Mouse (Mus musculus) CH12.LX (cell line): ENCODE data around the gene Cdh23.

ENCODE experiments used
- CHD1 ChIP-seq: IDR thresholded peaks from 2 replicates; pipeline ENCODE4 v1.6.1; 2012; ENCODE audit warnings: low read depth, low read length, improper control_type of control experiment, inconsistent platforms
- CTCF ChIP-seq, 2 experiments: IDR thresholded peaks in 1 of 2; conservative IDR thresholded peaks in 1 of 2; 2 replicates each; pipeline ENCODE4 v1.5.1; 2011 to 2012; ENCODE audit warnings: low read depth in 2 of 2, low read length in 2 of 2, improper control_type of control experiment in 1 of 2, inconsistent platforms in 1 of 2, mild to moderate bottlenecking in 1 of 2, moderate library complexity in 1 of 2
- ELF1 ChIP-seq: IDR thresholded peaks from 2 replicates; pipeline ENCODE4 v1.6.1; 2014; ENCODE audit warnings: low read depth, mild to moderate bottlenecking, inconsistent platforms, low read length, improper control_type of control experiment
- EP300 ChIP-seq: IDR thresholded peaks from 2 replicates; pipeline ENCODE4 v1.6.1; 2011; ENCODE audit warnings: low read length, improper control_type of control experiment
- MYC ChIP-seq: IDR thresholded peaks from 2 replicates; pipeline ENCODE4 v1.6.1; 2011; ENCODE audit warnings: low read depth, mild to moderate bottlenecking, improper control_type of control experiment, low read length
- PAX5 ChIP-seq: IDR thresholded peaks from 2 replicates; pipeline ENCODE4 v1.6.1; 2012; ENCODE audit warnings: low read length, inconsistent platforms, mixed read lengths
- POLR2A ChIP-seq: IDR thresholded peaks from 2 replicates; pipeline ENCODE4 v1.6.1; 2011; ENCODE audit warnings: low read depth, mild to moderate bottlenecking, improper control_type of control experiment, low read length
- SIN3A ChIP-seq: IDR thresholded peaks from 2 replicates; pipeline ENCODE4 v1.6.1; 2012; ENCODE audit warnings: low read length, improper control_type of control experiment, inconsistent platforms
- UBTF ChIP-seq: IDR thresholded peaks from 2 replicates; pipeline ENCODE4 v1.6.1; 2012; ENCODE audit warnings: low read depth, mild to moderate bottlenecking, inconsistent platforms, low read length, improper control_type of control experiment, moderate library complexity
- USF1 ChIP-seq: IDR thresholded peaks from 2 replicates; pipeline ENCODE4 v1.6.1; 2014; ENCODE audit warnings: low read depth, mild to moderate bottlenecking, inconsistent platforms, low read length, improper control_type of control experiment
- USF2 ChIP-seq: conservative IDR thresholded peaks from 2 replicates; pipeline ENCODE4 v1.6.1; 2011; ENCODE audit warnings: low read depth, low read length, improper control_type of control experiment

DNA sequence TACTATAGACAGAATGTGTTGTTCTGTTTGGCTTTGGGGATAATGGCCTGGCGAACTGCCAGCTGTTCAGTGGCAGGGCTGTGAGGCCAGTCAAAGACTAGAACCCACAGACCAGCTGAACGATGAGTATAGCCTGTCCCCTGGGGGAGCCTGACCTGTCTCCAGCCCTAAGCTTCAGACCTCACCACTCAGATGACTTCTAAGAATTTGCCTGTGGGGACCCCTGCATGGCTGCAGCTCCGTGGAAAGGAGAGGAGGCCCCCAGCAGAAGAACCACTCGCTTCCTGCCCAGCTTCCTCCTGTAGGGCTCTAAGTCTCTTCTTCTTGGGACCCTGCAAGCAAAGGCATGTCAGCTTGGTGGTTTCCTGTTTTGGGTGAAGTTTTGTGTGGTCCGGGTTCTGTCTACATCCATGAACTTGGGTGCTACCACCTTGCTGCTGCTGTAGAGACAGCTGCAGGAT lies 325.7 kb downstream of the Cdh23 start:
- TF ChIP-seq UBTF (no peak), CTCF (conservative IDR thresholded peaks at IDR 0.05 in 1 of 2, IDR thresholded peaks at IDR 0.05 in 1 of 2; ENCODE audit: low read depth in 2 of 2, low read length in 2 of 2) (no peak), MYC (no peak), USF2 (no peak), EP300 (peak; percentile 74), USF1 (no peak), CHD1 (peak; percentile 78; the same call in 1 of the 2 replicates), ELF1 (peak; percentile 68), PAX5 (no peak), SIN3A (no peak; the same call in 1 of the 2 replicates), POLR2A (no peak)
